Mouse (Mus musculus) lung, embryonic 14.5 days (tissue): ENCODE results near the gene Tigd3. TPM values are rescaled to one million over a fixed set of nuclear protein-coding genes. Genes with fewer than 3 reads are reported as not detected.

Experiments
- ATAC-seq: fragments of 200-750 bp; cut with Nextera tagmentation; 2 replicates; pipeline ENCODE4 v1.8.0; 2017; ENCODE audit warnings: mild to moderate bottlenecking, moderate TSS enrichment, moderate library complexity; ENCODE audit not compliant: insufficient read depth
- DNase-seq: peaks from one replicate; pipeline ENCODE4 v3.0.0-alpha.2; 2015
- H3K27ac ChIP-seq: fragments of 300-500 bp; sonication (generic); 2 replicates; pipeline ENCODE4 v1.5.1; 2014; ENCODE audit warnings: low read depth, mild to moderate bottlenecking, moderate library complexity
- H3K27me3 ChIP-seq: fragments of 300-500 bp; sonication (generic); 2 replicates; pipeline ENCODE4 v1.6.1; 2014; ENCODE audit warnings: low read length, control low read depth; ENCODE audit not compliant: insufficient read depth
- H3K36me3 ChIP-seq: fragments of 300-500 bp; sonication (generic); 2 replicates; pipeline ENCODE4 v1.6.1; 2014; ENCODE audit warnings: control low read depth; ENCODE audit not compliant: insufficient read depth
- H3K4me1 ChIP-seq: fragments of 300-500 bp; sonication (generic); 2 replicates; pipeline ENCODE4 v1.6.1; 2014; ENCODE audit warnings: antibody characterized with exemption, control low read depth; ENCODE audit not compliant: insufficient read depth
- H3K4me2 ChIP-seq: fragments of 300-500 bp; sonication (generic); 2 replicates; pipeline ENCODE4 v1.6.1; 2014; ENCODE audit warnings: mild to moderate bottlenecking
- H3K4me3 ChIP-seq: fragments of 300-500 bp; sonication (generic); 2 replicates; pipeline ENCODE4 v1.5.1; 2014; ENCODE audit warnings: low read depth, low read length
- H3K9ac ChIP-seq: fragments of 300-500 bp; sonication (generic); 2 replicates; pipeline ENCODE4 v1.6.1; 2014
- H3K9me3 ChIP-seq: fragments of 300-500 bp; sonication (generic); 2 replicates; pipeline ENCODE4 v1.6.1; 2016; ENCODE audit warnings: low read depth, low read length, control low read depth
- CTCF ChIP-seq: IDR thresholded peaks from 2 replicates; pipeline ENCODE4 v1.5.1; 2016; ENCODE audit warnings: antibody characterized with exemption, low read depth
- WGBS: fragments of 180-500 bp; shearing (Covaris S2); extraction: QIAGEN DNeasy Blood & Tissue Kit; methylation state at CpG from one replicate; pipeline ENCODE4 v1.1.7; 2014; 5-methylcytosine and 5-hydroxymethylcytosine counted together
- polyA plus RNA-seq: library from polyadenylated mRNA; unstranded; fragments of >200 nt; fragmentation: Nextera tagmentation; extraction: Ambion mirVana; gene quantifications from 2 replicates; pipeline ENCODE4 v1.2.1, GENCODE M21; 2014

The Tigd3 gene
- polyA plus RNA-seq, 1 experiment from 2014 or later = 3.8 TPM

GRCm38 (mm10) chr19:5842785-5843730 is 50.9 kb downstream of the Tigd3 start:
- peak; percentile 42 for DNase-seq
- Histone ChIP-seq H3K4me3 (peak overlapping the region; percentile 40), H3K27me3 (no peaks in the 10 kb centered on the region), H3K4me1 (peaks cover 45% of the 10 kb centered on the region), H3K9me3 (no peaks in the 10 kb centered on the region), H3K9ac (no peak overlapping the region), H3K4me2 (peak overlapping the region; percentile 80), H3K36me3 (no peaks in the 10 kb centered on the region), H3K27ac (peak overlapping the region; percentile 55)
- TF ChIP-seq CTCF = no peak
- ATAC-seq = no peak
- 73% methylated on average over 9 of the region's 9 CpGs for WGBS

GRCm38 (mm10) chr19:5841999-5842784 is 51.8 kb downstream of the Tigd3 start:
- peak overlapping the region; percentile 55; the same call in 1 of the 2 replicates for H3K27ac ChIP-seq
- peaks cover 37% of the 10 kb centered on the region for H3K4me1 ChIP-seq

GRCm38 (mm10) chr19:5841389-5841946 is 52.5 kb downstream of the Tigd3 start:
- peaks cover 33% of the 10 kb centered on the region for H3K4me1 ChIP-seq
- WGBS = 64% methylated on average over 4 of the region's 4 CpGs
- peak overlapping the region; percentile 36; the same call in 1 of the 2 replicates for H3K4me2 ChIP-seq
- peak overlapping the region; percentile 14; the same call in 1 of the 2 replicates for H3K27ac ChIP-seq
- no peak overlapping the region for H3K9ac ChIP-seq
- TF ChIP-seq CTCF = no peak
- no peaks in the 10 kb centered on the region for H3K9me3 ChIP-seq
- DNase-seq (no peak), ATAC-seq (no peak)
- H3K4me3 ChIP-seq = no peak overlapping the region
- no peaks in the 10 kb centered on the region for H3K36me3 ChIP-seq
- no peaks in the 10 kb centered on the region for H3K27me3 ChIP-seq

More at GRCm38 (mm10) chr19:5841999-5842784, 51.8 kb downstream of the Tigd3 start:
- ATAC-seq = no peak
- WGBS = 71% methylated on average over 5 of the region's 5 CpGs
- no peaks in the 10 kb centered on the region for H3K36me3 ChIP-seq
- H3K9ac ChIP-seq = no peak overlapping the region
- H3K9me3 ChIP-seq = no peaks in the 10 kb centered on the region
- TF ChIP-seq CTCF = no peak
- no peaks in the 10 kb centered on the region for H3K27me3 ChIP-seq
- peak overlapping the region; percentile 36 for H3K4me2 ChIP-seq
- H3K4me3 ChIP-seq = no peak overlapping the region
- no peak for DNase-seq

Other genes with a start within 250 kb of the Tigd3 start
- gene Sipa1, start 230.4 kb downstream of the Tigd3 start, polyA plus RNA-seq = 40.4 and 49.3 TPM in 2 replicates
- gene Map3k11, start 205.4 kb downstream of the Tigd3 start, polyA plus RNA-seq = 36.6 TPM in 2 replicates
- gene Pcnx3, start 205.2 kb downstream of the Tigd3 start, polyA plus RNA-seq = 28.4 and 35.2 TPM in 2 replicates
- gene Kcnk7, start 189.8 kb downstream of the Tigd3 start, polyA plus RNA-seq = 0.32 and 0.47 TPM in 2 replicates
- gene Ehbp1l1, start 167.8 kb downstream of the Tigd3 start, polyA plus RNA-seq = 15.5 and 17.4 TPM in 2 replicates
- gene Fam89b, start 164.5 kb downstream of the Tigd3 start, polyA plus RNA-seq = 108 and 116 TPM in 2 replicates
- gene Ltbp3, start 153.2 kb downstream of the Tigd3 start, polyA plus RNA-seq = 51.8 and 55.9 TPM in 2 replicates
- 74.8 and 84.5 TPM in 2 replicates for gene Scyl1, start 122.7 kb downstream of the Tigd3 start, polyA plus RNA-seq
- gene Frmd8, start 18.9 kb downstream of the Tigd3 start, polyA plus RNA-seq = 37.9 and 42.2 TPM in 2 replicates
- 2.4 TPM in 2 replicates for gene Slc25a45, start 16.3 kb downstream of the Tigd3 start, polyA plus RNA-seq
- 147 and 162 TPM in 2 replicates for gene Dpf2, start 18.9 kb upstream of the Tigd3 start, polyA plus RNA-seq
- 9.8 and 9.9 TPM in 2 replicates for gene Cdc42ep2, start 30.7 kb upstream of the Tigd3 start, polyA plus RNA-seq
- 88.7 and 89.3 TPM in 2 replicates for gene Pola2, start 70.1 kb upstream of the Tigd3 start, polyA plus RNA-seq
- gene Slc22a20, start 92.0 kb upstream of the Tigd3 start, polyA plus RNA-seq = not detected in 2 replicates
- 9.6 and 11.3 TPM in 2 replicates for gene Capn1, start 121.7 kb upstream of the Tigd3 start, polyA plus RNA-seq
- gene Syvn1, start 152.4 kb upstream of the Tigd3 start, polyA plus RNA-seq = 30.0 and 34.3 TPM in 2 replicates
- gene Mrpl49, start 163.6 kb upstream of the Tigd3 start, polyA plus RNA-seq = 78.8 and 80.2 TPM in 2 replicates
- 825 and 884 TPM in 2 replicates for gene Fau, start 163.7 kb upstream of the Tigd3 start, polyA plus RNA-seq
- gene Znhit2, start 167.0 kb upstream of the Tigd3 start, polyA plus RNA-seq = 33.8 and 34.3 TPM in 2 replicates
- gene Tm7sf2, start 174.2 kb upstream of the Tigd3 start, polyA plus RNA-seq = 11.3 and 14.9 TPM in 2 replicates
- gene Vps51, start 183.1 kb upstream of the Tigd3 start, polyA plus RNA-seq = 63.2 and 63.5 TPM in 2 replicates
- gene Tmem262, start 185.9 kb upstream of the Tigd3 start, polyA plus RNA-seq = not detected in 2 replicates
- 1.0 and 1.6 TPM in 2 replicates for gene Gm28374, start 188.1 kb upstream of the Tigd3 start, polyA plus RNA-seq
- gene Zfpl1, start 190.8 kb upstream of the Tigd3 start, polyA plus RNA-seq = 68.8 and 72.3 TPM in 2 replicates
- 49.0 and 52.7 TPM in 2 replicates for gene Cdca5, start 190.8 kb upstream of the Tigd3 start, polyA plus RNA-seq
- 0.68 TPM in 1 of 2 replicates, not detected in the other for gene AC131692.1, start 200.3 kb upstream of the Tigd3 start, polyA plus RNA-seq
- gene Naaladl1, start 211.6 kb upstream of the Tigd3 start, polyA plus RNA-seq = 0.51 and 0.57 TPM in 2 replicates
- gene Sac3d1, start 224.5 kb upstream of the Tigd3 start, polyA plus RNA-seq = 55.2 and 56.5 TPM in 2 replicates
- gene Snx15, start 234.2 kb upstream of the Tigd3 start, polyA plus RNA-seq = 28.6 and 35.3 TPM in 2 replicates
- 0.18 and 0.28 TPM in 2 replicates for gene Batf2, start 246.8 kb upstream of the Tigd3 start, polyA plus RNA-seq
- 78.8 and 89.2 TPM in 2 replicates for gene Arl2, start 247.4 kb upstream of the Tigd3 start, polyA plus RNA-seq